Mouse (Mus musculus) liver, embryonic 11.5 days (tissue): ENCODE results near the gene Efna1. TPM values are rescaled to one million over a fixed set of nuclear protein-coding genes. Genes with fewer than 3 reads are reported as not detected.

ENCODE experiments used
- ATAC-seq: fragments of 200-750 bp; cut with Nextera tagmentation; replicated peaks from 2 replicates; pipeline ENCODE4 v1.8.0; 2017; ENCODE audit warnings: moderate number of reproducible peaks, mild to moderate bottlenecking, moderate TSS enrichment, moderate library complexity; ENCODE audit not compliant: low FRiP score
- DNase-seq: peaks from one replicate; pipeline ENCODE4 v3.0.0-alpha.2; 2017; ENCODE audit warnings: low spot score
- H3K27ac ChIP-seq: fragments of 300-500 bp; sonication (generic); 2 replicates; pipeline ENCODE4 v1.5.1; 2014; ENCODE audit warnings: mild to moderate bottlenecking, low read depth, low read length, control low read depth
- H3K27me3 ChIP-seq: fragments of 300-500 bp; sonication (generic); replicated peaks from 2 replicates; pipeline ENCODE4 v1.6.1; 2014; ENCODE audit warnings: low read length, mixed read lengths; ENCODE audit not compliant: control insufficient read depth, insufficient read depth
- H3K36me3 ChIP-seq: fragments of 300-500 bp; sonication (generic); 2 replicates; pipeline ENCODE4 v1.6.1; 2014; ENCODE audit warnings: mild to moderate bottlenecking, low read length, moderate library complexity, mixed read lengths; ENCODE audit not compliant: control insufficient read depth, insufficient read depth
- H3K4me1 ChIP-seq: fragments of 300-500 bp; sonication (generic); replicated peaks from 2 replicates; pipeline ENCODE4 v1.6.1; 2014; ENCODE audit warnings: low read length, mixed read lengths; ENCODE audit not compliant: control insufficient read depth, insufficient read depth
- H3K4me2 ChIP-seq: fragments of 300-500 bp; sonication (generic); 2 replicates; pipeline ENCODE4 v1.6.1; 2014; ENCODE audit warnings: mild to moderate bottlenecking, control low read depth, moderate library complexity
- H3K4me3 ChIP-seq: fragments of 300-500 bp; sonication (generic); 2 replicates; pipeline ENCODE4 v1.5.1; 2014; ENCODE audit warnings: low read depth, low read length, control low read depth
- H3K9ac ChIP-seq: fragments of 300-500 bp; sonication (generic); 2 replicates; pipeline ENCODE4 v1.6.1; 2014; ENCODE audit warnings: low read depth, low read length, control low read depth
- H3K9me3 ChIP-seq: fragments of 300-500 bp; sonication (generic); 2 replicates; pipeline ENCODE4 v1.6.1; 2016; ENCODE audit warnings: low read length, inconsistent platforms, mixed read lengths; ENCODE audit not compliant: control insufficient read depth
- WGBS: fragments of 180-500 bp; shearing (Covaris S2); extraction: QIAGEN DNeasy Blood & Tissue Kit; methylation state at CpG from one replicate; pipeline ENCODE4 v1.1.7; 2014; 5-methylcytosine and 5-hydroxymethylcytosine counted together
- polyA plus RNA-seq: library from polyadenylated mRNA; unstranded; fragments of >200 nt; fragmentation: Nextera tagmentation; extraction: Ambion mirVana; gene quantifications from 2 replicates; pipeline ENCODE4 v1.2.1, GENCODE M21; 2014

Efna1 gene
- 11.4 and 11.8 TPM in 2 replicates for polyA plus RNA-seq

GRCm38 (mm10) chr3:89280606-89281511, at the start of gene Efna1:
Efna1 (minus strand) TSS chr3:89281142.
- Histone ChIP-seq H3K27me3 (peaks cover 50% of the 10 kb centered on the region), H3K4me2 (peak within 1 kb of the TSS; percentile 94), H3K9me3 (no peaks in the 10 kb centered on the region), H3K36me3 (no peaks in the 10 kb centered on the region), H3K9ac (peak within 1 kb of the TSS; percentile 52), H3K27ac (peak within 1 kb of the TSS; percentile 38; the same call in 1 of the 2 replicates), H3K4me3 (peak within 1 kb of the TSS; percentile 56), H3K4me1 (peaks cover 26% of the 10 kb centered on the region)
- DNase-seq: peak; percentile 50
- 0 out of 2 replicates have a peak, but pooled peaks have one; percentile 37 for ATAC-seq
- WGBS: 1% methylated on average over 52 of the region's 52 CpGs

DNA sequence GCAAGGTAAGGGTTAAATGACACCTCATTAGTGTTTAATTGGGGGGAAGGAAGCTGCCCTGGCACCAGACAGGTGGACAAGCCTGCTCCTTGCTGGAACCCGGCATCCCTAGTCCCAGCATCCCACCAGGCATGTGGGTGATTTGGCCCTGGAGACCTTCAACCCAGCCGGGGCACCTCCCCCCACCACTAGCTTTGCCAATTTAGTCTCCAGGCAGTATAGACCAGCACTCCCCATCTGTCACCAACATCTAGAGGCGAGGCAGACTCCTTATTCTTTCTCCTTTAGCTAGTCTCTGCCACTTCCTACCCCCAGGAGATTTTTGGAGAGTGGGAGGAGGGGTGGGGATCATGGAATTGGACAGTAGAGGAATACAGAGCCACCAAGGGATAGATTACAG, 49.4 kb upstream of the Efna1 start:
- no peaks in the 10 kb centered on the region for H3K9me3 ChIP-seq
- H3K9ac ChIP-seq: no peak overlapping the region
- H3K4me2 ChIP-seq: no peak overlapping the region
- ATAC-seq: no peak
- 53% methylated on average over 3 of the region's 3 CpGs for WGBS
- H3K4me3 ChIP-seq: no peak overlapping the region
- H3K27ac ChIP-seq: no peak overlapping the region
- no peak for DNase-seq
- H3K36me3 ChIP-seq: peaks cover 6% of the 10 kb centered on the region; the same call in 1 of the 2 replicates
- peaks cover 39% of the 10 kb centered on the region for H3K27me3 ChIP-seq
- no peaks in the 10 kb centered on the region for H3K4me1 ChIP-seq

DNA sequence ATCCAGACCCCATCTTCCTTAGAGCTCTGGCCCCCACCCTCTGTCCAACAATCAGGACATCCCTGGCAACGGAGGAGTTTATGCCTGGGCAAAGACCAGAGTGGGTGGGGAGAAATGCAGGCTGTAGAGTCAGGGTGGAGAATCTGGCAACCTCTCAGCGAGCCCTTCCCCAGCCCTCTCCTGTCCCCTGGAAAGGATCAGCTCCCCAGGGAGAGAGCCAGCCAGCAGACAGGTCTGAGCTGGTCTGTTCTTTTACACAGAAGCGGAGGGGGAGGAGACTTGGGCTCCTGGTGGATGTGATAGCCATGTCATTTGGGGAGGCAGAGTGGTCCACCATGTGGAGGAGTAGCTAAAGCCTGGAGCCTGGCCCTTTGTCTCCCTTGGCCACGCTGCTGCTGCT, 47.7 kb upstream of the Efna1 start:
- Histone ChIP-seq H3K4me3 (no peak overlapping the region), H3K9ac (no peak overlapping the region), H3K4me2 (no peak overlapping the region), H3K4me1 (no peaks in the 10 kb centered on the region), H3K27me3 (peaks cover 38% of the 10 kb centered on the region), H3K27ac (no peak overlapping the region), H3K9me3 (no peaks in the 10 kb centered on the region), H3K36me3 (peaks cover 2% of the 10 kb centered on the region; the same call in 1 of the 2 replicates)
- 23% methylated on average over 4 of the region's 4 CpGs for WGBS
- DNase-seq (no peak), ATAC-seq (no peak)

DNA sequence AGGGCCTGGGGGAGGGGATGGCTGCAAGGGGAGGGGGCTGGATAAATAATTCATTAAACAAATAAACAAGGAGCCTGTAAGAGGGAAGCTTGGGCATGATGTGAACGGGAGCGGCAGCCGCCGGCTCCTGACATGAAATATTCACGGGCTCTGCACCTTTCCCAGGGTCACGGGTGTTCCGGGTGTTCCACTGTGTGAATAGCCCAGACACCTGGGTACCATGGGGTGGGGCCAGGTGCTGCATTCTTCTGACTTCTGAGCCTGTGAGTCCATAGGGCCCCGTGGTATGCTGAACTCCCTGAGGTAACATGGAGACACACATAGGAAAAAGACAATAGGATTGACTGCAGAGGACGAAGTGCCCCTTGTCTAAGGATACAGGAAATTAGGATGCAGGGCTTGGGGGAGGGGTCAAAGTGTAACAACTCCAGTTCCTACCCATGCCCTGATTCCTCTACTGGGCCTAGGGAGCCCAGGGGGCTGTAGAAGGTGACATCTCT, 46.5 kb upstream of the Efna1 start:
- peaks cover 5% of the 10 kb centered on the region; the same call in 1 of the 2 replicates for H3K4me1 ChIP-seq
- no peak for DNase-seq
- H3K27me3 ChIP-seq: peaks cover 47% of the 10 kb centered on the region
- H3K9ac ChIP-seq: peak overlapping the region; percentile 32; the same call in 1 of the 2 replicates
- H3K9me3 ChIP-seq: no peaks in the 10 kb centered on the region
- H3K27ac ChIP-seq: no peak overlapping the region
- H3K4me2 ChIP-seq: no peak overlapping the region
- no peaks in the 10 kb centered on the region for H3K36me3 ChIP-seq
- no peak for ATAC-seq
- WGBS: 53% methylated on average over 9 of the region's 9 CpGs
- H3K4me3 ChIP-seq: no peak overlapping the region

GRCm38 (mm10) chr3:89325882-89326281, 44.9 kb upstream of the Efna1 start:
- Histone ChIP-seq H3K9me3 (no peaks in the 10 kb centered on the region), H3K27me3 (peaks cover 58% of the 10 kb centered on the region), H3K4me2 (no peak overlapping the region), H3K9ac (no peak overlapping the region), H3K36me3 (no peaks in the 10 kb centered on the region), H3K27ac (no peak overlapping the region), H3K4me3 (no peak overlapping the region), H3K4me1 (peaks cover 18% of the 10 kb centered on the region)
- 74% methylated on average over 8 of the region's 8 CpGs for WGBS
- DNase-seq (no peak), ATAC-seq (no peak; the same call in 1 of the 2 replicates)

- DNase-seq (peak; percentile 64), ATAC-seq (peak; percentile 27; the same call in 1 of the 2 replicates)
- WGBS: 1% methylated on average over 53 of the region's 53 CpGs
- H3K27me3 ChIP-seq: peaks cover 74% of the 10 kb centered on the region
- H3K36me3 ChIP-seq: no peaks in the 10 kb centered on the region
- peaks cover 32% of the 10 kb centered on the region for H3K4me1 ChIP-seq
- H3K9ac ChIP-seq: peak within 1 kb of the TSS; percentile 37; the same call in 1 of the 2 replicates
- no peak within 1 kb of the TSS for H3K27ac ChIP-seq
- H3K4me2 ChIP-seq: peak within 1 kb of the TSS; percentile 89
- H3K4me3 ChIP-seq: peak within 1 kb of the TSS; percentile 63
- H3K9me3 ChIP-seq: no peaks in the 10 kb centered on the region
Measured at GRCm38 (mm10) chr3:89322514-89323165, 41.7 kb upstream of the Efna1 start, which contains the start of gene Efna3. Efna3 (minus strand) TSS chr3:89322965.

DNA sequence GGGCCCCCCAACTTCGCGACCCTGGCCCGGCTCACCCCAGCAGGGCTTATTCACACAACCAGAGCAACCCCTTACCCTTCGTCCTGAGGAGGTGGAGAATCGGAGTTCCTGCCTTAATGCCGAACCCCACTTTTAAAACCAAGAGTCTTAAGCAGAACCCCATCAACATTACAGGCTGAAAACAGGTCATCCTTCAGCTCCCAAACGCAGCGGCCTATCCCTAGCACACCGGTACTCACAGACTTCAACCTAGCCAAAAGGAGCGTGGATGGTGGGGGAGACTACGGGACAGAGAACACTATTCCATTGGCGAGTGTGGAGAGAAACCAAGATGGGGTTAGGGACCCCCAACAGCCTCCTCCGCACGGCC, 41.2 kb upstream of the Efna1 start:
- H3K9ac ChIP-seq: no peak overlapping the region
- peak overlapping the region; percentile 89 for H3K4me2 ChIP-seq
- H3K36me3 ChIP-seq: no peaks in the 10 kb centered on the region
- no peak for DNase-seq
- peaks cover 74% of the 10 kb centered on the region for H3K27me3 ChIP-seq
- H3K4me1 ChIP-seq: peaks cover 32% of the 10 kb centered on the region
- no peaks in the 10 kb centered on the region for H3K9me3 ChIP-seq
- 2% methylated on average over 14 of the region's 14 CpGs for WGBS
- peak overlapping the region; percentile 63 for H3K4me3 ChIP-seq
- no peak for ATAC-seq
- no peak overlapping the region for H3K27ac ChIP-seq

GRCm38 (mm10) chr3:89321183-89322130, 40.5 kb upstream of the Efna1 start:
- H3K27me3 ChIP-seq: peaks cover 76% of the 10 kb centered on the region
- WGBS: under 1% methylated on average over 65 of the region's 66 CpGs
- H3K9ac ChIP-seq: no peak overlapping the region
- no peaks in the 10 kb centered on the region for H3K9me3 ChIP-seq
- H3K4me2 ChIP-seq: peak overlapping the region; percentile 89
- H3K27ac ChIP-seq: no peak overlapping the region
- no peak for ATAC-seq
- no peak for DNase-seq
- no peaks in the 10 kb centered on the region for H3K36me3 ChIP-seq
- peaks cover 32% of the 10 kb centered on the region for H3K4me1 ChIP-seq
- peak overlapping the region; percentile 63 for H3K4me3 ChIP-seq
